Mouse (Mus musculus) thymus, postnatal 0 days (tissue): ENCODE data around the gene Xrra1. TPM values are rescaled to one million over a fixed set of nuclear protein-coding genes. Genes with fewer than 3 reads are reported as not detected.

Source experiments
- DNase-seq: peaks from one replicate; pipeline ENCODE4 v3.0.0-alpha.2; 2015; ENCODE audit warnings: low spot score
- polyA plus RNA-seq: library from polyadenylated mRNA; unstranded; fragments of >200 nt; fragmentation: Nextera tagmentation; extraction: Ambion mirVana; gene quantifications from 2 replicates; pipeline ENCODE4 v1.2.1, GENCODE M21; 2015

Gene Xrra1
- polyA plus RNA-seq = 9.4 and 13.8 TPM in 2 replicates

DNA sequence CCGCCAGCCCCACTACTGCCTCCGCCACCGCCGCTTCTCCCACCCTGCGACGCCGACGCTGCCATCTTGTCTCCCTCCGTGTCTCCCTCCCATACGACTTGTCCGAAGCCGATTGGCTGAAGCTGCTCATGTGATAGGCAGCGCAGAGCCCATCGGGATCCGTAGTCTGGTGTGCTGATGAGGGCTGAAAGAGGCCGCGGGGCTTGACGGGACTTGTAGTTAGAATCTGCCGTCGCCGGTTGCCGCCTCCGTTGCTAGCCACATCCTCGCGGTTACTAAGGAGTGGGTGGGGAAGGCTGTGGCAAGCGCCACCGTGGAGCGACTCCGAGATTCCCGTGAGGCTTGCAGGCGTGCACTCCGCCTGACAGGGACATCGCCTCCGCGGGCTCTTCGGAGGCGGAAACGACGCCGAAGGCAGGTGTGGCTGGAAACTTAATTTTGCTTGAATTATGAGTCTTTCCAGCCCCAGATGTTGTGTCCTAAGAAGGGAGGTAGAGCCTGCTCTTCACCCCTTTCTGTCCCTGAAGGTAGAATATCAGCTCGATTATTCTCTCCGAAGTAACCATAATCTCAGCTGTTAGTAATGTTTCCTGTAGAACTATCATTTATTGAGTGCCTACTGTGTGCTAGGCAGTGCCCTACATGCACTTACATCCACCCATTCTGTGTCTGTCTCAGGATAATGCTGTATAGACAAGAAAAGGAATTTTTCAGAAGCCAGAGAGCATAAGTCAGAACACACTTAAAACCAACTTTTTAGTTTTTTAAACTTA, at the start of gene Xrra1:
Gene Xrra1, plus strand, starts transcription at position 304 of the 773 bp plus-strand sequence.
- peak; percentile 97 for DNase-seq

DNA sequence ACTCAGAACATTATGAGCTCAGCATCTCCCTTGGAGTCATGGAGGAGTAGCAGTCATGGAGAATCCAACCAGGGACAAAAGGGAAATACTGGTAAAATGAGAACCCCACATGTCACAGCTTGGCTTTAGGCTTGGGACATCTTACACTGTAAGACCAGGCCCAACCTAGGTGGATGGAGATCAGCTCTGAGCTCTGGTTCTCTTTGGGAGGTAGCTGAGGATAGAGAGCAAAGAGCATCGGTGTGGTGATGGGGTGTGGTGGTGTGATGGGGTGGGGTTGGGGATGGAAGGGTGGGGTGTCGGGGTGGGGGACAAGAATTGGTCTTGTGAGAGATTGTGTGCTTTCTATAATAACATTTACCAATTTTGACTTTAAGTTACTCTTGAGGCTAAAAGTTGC, 48.1 kb upstream of the Xrra1 start:
- DNase-seq = no peak

DNA sequence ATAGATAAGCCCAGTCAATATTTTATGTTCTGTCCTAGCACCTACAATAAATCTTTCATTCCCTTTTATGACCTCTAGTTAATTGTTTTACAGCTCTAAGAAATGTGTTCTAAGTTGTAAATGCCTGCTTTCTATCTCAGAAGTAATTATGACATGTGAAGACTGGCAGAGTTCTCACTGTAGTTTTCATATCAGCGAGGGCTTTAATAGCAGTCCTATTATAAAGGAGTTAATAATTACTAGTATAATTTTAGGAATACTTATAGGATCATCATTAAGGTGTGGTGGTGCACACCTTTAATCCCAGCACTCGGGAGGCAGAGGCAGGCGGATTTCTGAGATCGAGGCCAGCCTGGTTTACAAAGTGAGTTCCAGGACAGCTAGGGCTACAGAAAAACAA, 47.3 kb upstream of the Xrra1 start:
- DNase-seq = no peak

DNA sequence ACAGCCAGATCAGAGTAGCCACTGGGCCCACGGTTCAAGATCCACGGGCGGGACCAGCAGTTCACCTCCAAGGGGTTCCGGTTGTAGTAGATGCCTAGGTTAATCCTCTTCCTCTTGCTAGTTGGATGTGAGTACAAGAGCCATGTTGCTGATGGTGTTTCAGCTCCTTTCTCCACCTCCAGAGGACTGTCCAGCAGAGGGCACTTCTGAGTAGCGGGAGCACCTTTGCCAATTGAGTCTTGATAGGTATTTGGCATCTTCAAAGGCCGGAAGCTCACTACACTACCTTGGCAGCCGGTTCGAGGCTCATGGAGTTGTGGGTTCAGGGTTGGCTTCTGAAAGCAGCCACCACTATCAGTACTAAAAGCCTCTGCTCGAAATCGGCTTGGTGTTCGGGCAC, 45.5 kb upstream of the Xrra1 start:
- DNase-seq = peak; percentile 49

DNA sequence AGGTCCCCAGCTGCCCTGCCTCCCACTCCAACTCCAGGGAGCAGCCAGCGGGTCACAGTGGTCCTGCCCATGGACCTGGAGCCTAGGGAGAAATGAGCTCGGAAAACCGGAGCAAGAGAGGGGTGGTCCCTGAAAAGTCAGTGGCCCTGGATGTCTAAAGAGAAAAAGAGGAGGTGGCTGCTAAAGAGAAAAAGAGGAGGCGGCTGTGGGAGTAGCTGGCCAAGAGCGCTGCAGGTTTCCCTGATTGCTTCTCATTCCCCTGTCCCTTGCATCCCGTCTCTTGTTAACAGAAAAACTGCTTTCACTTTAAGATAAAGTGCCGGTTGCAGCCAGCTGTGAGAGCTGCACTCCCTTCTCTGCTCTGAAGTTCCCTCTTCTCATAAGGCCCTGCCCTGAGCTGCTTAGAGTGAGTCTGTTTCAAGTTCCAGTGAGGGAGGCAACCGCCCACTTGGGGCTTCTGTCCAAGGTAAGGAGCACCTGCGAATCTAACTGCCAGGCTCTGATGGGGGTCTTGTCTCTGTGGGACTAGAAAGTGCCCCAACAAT, 40.7 kb upstream of the Xrra1 start:
- peak; percentile 83 for DNase-seq

DNA sequence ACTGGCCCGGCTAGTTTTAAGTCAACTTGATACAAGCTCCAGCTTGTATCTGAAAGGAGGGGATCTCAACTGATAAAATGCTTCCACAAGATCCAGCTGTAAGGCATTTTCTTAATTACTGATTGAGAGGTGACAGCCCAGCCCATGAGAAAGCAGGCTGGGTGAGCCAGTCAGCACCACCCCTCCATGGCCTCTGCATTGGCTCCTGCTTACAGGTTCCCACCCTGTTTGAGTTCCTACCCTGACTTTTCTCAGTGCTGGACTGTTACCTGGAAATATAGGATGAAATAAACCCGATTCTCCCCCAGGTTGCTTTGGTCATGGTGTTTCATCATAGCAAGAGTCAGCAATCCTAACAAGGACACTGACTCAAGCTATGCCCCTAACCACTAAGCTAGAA, 37.0 kb upstream of the Xrra1 start:
- DNase-seq = peak; percentile 14

DNA sequence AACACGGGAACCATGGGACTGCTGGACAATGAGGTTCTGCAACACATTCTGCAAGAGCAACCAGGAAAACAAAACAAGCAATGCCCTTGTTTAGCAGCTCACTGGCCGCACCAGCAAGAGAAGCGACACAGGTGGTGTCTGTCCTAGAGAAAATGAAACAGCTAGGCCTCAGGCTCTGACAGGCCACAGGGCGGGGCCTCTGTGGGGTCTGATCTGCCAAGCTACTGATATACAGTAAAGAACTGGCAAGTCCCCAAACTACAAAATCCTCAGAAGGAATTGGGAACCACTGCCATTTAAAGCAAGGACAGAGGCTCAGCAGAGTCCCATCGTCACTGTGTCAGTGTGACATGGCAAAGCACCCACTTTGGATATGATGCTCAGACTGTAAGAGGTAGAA, 36.5 kb upstream of the Xrra1 start:
- peak; percentile 58 for DNase-seq

DNA sequence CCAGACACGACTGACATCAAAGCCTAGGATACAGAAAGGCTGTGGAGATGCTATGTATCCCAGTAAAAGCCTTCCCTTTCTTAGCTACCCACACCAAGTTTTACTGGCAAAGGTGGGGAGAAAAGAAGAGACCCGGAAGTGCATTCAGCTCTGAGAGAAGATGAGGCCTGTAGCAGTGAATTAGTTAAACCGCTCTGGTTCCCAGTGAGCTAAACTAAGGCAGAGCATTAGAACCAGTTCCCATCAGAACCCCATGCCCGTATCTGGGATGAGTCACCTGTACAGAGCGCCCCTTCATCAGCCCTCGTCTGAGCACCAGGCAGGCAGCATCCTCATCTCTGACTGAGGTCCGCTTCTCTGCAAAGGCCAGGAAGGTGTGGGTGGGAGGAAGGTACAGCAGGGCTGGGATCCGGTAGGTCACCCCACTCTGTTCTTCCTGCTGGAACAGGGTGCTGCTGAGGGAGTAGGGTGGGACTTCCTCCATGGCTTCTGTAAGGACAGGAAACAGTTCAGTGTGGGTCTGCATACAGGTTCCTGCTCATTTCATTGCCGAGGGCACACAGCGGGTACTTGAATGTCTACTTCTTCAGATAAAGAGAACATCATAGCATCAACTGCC, 35.8 kb upstream of the Xrra1 start:
- peak; percentile 46 for DNase-seq

DNA sequence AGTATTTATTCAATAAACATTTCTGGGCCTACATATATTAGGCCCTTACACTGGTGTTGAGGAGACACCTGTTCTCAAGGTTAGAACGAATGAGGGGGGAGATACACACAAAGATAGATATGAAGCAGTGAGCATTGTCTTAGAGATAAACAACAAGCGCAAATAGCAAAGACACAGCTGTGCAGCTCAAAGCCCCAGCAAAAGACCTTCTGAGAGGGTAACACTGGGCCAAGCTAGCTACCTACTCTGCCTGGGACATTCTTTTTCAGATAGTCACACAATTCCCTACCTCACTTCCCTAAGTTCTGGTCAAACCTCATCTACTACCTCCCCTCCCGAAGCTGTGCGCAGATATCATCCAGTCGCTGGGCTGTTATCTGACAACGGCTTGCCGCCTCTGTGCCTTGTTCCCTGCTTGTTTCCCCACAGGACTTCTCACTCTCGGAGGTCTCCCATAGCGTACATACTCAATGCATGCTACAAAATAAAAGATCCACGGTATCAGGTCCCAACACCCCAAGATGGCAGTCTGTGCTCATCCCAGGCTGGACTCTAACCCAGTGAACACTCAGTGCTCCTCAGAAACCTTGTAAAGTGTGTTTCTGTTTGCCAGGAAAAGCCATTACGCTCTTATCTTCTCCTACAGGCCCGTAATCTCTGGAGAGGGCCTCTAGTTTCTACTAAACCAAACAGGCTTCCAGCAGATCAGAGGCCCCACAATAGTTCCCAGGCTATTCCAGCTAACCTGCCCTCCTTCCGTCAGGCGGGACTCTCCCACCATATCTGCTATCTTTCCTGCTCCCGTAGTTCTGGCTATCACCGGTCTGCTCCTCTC, 34.0 kb upstream of the Xrra1 start:
- DNase-seq = peak; percentile 57

DNA sequence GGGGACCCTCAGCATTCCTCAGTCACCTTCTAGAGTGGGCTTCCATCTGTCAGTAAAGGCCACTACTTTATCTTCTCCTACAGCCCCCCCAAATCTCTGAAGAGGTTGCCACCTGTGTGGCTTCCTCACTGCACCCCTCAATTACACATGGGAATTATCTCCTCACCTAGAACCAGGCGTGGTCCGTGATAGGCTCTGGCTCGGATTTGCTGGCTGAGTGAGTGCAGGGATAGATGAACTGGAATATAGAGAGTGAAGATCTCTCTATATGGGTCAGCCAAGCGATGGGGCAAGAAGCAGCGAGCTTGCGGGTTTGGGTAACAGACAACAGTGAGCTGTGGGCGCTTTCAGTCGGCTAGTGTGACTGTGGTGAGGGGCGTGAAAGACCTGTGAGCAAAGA, 33.4 kb upstream of the Xrra1 start:
- DNase-seq = no peak

DNA sequence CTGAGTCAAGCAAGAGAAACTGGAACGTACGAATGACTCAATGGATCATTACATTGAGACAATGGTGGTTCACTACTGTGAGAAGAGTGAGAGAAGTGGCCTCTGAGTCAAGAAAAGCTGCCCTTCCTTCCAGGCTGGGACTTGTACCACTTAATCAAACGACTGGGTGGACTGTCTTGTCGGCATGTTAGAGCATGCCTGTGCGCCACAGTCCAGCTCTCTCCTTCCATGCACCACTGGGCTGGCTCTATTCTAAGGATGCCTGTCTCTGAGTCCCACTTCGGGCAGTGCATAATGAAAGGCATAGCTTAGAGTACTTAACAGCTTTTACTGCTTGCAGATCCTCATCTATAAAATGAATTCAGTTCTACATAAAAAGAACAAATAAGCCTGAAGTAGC, 32.8 kb upstream of the Xrra1 start:
- DNase-seq = no peak

DNA sequence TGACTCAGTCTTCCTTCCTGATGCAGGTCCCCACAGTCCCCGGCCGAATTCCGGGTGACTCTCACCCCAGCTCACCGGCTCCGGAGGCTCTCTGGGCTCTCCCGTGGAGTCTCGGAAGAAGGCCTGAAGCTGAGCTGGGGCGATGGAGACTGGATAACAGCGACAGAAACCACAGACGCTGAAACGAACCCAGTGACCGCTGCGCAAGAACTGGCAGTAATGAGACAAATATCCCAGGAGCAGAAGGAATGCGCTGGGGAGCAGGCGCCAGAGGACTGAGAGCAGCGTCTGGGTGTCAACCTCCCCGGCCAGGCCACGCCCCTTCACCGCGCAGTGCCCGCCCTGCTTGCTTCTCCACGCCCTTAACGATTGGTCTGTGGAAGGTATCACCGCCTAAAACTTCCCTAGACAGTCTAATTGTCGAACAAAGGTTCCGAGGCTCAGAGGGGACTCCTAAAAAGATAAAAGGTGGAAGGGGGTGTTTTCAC, 30.8 kb upstream of the Xrra1 start, which contains the start of gene Neu3:
Gene Neu3, minus strand, starts transcription at position 335 of the 488 bp plus-strand sequence.
- peak; percentile 92 for DNase-seq

DNA sequence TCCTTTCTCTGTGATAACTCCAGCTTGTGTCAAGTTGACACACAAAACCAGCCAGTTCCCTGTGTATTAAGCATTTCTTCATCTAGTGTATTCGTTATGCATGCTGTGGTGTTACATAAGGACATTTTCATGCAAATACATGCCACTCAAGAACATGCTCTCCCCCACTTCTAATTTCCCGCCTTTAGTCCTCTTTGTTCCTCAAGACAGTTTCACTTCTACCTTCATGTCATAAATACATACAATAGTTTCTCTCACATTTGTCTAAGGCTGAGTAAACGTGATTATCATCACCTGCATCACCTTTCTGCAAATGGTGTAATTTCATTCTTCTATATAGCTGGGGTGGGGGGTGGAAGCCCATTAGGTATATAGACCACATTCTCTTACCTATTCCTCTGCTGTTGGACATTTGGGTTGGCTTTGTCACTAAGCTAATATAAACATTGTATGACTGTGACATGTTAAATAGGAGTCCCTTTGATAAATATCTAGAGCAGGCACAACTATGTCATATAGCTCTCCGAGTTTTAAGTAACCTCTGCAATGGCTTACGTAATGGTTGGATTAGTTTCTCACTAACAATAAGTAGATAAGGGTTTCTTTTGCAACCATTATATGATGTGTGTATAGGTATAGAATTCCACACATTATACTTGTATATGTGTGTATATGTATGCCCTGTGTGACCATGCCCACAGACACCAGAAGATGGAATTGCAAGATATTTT, 25.6 kb upstream of the Xrra1 start:
- no peak for DNase-seq

DNA sequence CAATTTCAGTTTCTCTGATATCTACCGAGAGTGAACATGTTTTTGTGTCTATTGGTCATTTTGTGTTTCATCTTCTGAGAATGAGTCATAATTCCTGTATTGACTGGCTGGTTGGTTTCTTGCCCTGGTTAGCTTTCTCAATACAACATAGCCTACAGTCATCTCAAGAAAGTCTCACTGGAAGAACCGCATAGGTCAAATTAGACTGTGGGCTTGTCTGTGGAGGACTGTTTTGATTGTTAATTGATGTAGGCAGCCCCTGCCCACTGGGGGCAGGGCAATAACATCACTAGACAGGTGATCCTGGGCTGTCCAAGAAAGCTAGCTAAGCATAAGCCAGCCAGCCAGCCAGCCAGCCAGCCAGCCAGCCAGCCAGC, 25.1 kb upstream of the Xrra1 start:
- DNase-seq = no peak

DNA sequence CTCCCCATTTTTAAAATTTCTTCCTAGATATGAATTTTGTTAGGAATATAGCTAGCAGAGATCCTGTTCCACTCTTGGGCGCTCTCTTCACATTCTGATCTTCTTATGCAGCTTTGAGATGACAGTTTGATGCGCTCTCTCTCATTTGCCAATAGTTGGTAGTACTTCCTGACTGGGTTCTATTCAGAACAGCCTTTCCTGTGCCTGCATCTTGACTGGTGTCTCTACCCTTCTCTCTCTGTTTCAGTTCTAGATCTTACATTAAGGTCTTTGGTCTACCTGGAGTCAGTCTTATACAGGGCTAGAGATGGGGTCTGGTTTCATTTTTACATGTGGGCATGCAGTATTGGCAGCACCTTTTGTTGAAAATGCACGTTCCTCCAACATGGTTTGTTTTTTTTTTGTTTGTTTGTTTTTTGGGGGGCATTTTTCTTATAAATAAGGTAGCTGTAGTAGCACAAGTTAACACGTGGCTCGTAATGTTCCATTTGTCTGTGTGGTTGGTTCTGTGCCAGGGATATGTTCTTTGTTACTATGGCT, 24.5 kb upstream of the Xrra1 start:
- DNase-seq = no peak

DNA sequence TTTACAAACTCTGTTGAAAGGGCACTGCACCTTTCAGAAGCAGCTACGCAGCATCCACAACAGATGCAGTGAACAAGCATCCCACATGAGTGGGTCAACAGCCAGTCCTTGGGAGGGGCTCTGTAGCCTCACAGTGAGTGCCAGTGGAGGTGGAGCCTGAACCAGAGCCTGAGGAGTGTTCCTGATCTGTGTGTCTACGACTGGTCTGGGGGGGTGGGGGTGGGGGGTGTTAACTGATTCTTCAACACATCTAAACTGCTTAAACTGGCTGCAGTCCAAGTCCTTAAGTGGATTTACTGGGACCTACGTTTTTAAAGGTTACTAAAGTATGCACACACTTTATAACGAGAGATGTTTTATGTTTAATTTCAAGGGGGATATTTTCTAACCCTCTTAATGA, 22.1 kb upstream of the Xrra1 start:
- DNase-seq = no peak

DNA sequence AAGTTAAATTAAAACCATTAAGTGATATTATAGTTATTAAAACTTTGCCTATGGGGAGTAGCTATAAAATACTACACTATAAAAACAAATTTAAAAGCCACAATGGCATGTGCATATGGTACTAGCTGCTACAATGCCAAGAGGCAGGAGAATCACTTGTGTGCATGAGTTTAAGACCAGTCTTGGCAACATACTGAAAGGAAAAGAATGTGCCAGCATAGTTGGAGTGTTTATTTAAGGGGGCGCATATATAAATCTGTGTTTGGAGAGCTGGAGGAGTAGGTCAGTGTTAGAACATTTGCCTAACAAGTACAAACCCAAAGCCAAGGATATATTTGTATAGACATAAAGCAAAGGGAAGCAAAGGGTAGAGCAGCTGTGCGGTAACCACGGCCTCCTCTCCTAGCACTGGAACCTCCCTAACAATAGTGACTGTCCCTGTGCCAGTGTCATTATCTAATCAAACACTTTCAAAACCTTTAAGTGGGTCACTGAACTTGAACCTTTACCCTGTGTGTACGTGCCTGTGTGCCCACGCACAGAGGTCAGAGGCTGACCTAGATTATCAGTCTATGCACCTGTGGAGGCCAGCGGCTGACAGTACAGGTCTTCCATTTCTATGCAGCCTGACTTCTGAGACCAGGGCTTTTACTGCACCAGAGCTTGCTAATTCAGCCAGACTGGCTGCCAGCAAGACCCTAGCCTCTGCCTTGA, 21.4 kb upstream of the Xrra1 start:
- no peak for DNase-seq

DNA sequence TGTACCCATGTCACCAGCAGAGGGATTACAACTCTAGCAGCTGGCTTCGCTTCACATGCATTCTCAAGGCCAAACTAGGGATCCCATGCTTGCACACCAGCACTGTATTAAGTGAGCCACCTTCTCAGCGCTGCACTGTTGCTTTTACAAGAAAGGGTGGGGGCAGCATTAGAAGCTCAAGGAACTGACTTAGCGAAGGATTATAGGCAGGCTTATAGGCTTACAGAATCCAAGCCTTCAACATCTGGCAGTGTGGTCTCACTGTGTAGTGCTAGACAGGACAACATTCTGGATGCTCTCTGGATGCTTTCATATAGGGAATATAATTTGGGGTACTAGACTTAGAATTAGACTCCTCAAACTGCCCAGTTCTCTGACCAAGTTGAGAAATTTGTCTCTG, 20.7 kb upstream of the Xrra1 start:
- no peak for DNase-seq

DNA sequence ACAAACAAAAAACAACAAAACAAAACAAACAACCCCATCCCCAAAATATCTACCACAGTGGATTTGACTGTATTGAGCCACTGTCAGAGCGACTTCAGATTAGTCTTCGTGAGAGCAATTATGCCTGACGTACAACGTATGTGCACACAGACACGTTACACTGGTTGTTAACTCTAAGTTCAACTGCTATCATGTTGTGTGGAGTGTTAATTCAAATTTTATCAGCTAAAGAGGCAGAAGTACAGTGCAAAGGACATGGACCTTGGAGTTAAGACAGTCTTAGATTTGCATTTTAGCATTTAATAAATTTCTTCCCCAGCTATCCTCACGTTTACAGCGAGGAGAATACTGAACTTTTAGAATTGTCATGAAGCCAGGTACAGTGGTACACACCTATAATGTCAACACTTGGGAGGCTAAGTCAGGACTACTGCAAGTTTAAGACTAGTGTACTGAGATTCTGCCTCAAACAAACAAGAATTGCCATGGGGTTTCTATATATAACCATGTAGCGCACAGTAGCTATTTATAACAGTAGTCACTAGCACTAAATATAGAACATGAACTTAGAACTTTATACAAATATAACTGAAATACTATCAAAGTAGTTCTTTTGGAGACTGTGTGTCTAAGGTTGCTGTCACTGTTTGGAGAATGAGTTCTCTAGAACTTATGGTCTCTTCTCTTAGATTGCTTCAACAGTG, 13.2 kb upstream of the Xrra1 start:
- DNase-seq = no peak
